Mouse (Mus musculus): ENCODE results near the gene Abca2. TPM values are rescaled to one million over a fixed set of nuclear protein-coding genes. Genes with fewer than 3 reads are reported as not detected.

Gene Abca2
- polyA plus RNA-seq, 1 experiment from 2014 or later, result 5.6 TPM

DNA sequence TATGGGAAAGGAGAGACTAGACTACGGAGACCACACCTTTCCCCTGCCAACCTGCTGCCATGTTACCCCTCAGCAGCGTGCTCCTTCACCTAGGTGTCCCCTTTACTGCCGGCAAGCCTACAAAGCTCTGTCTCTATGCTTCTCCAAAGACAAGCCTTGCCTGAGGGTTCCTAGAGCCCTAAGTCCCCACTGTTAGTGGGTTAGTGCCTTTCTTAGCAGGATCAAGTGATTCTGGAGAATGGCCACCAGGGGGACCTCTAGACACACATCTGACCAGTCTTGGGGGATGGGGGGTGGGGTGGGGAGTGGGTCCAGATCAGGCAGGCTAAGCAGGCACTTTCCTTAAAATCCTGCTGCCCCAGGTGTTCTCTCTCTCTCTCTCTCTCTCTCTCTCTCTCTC, 6.6 kb upstream of the Abca2 start:
- Histone ChIP-seq H3K9me3 (ENCODE audit: control insufficient read depth, low read length) (no peaks in the 10 kb centered on the region), H3K4me1 (ENCODE audit: control insufficient read depth, insufficient read depth, low read length) (no peaks in the 10 kb centered on the region), H3K27ac (ENCODE audit: low read depth, low read length) (no peak overlapping the region), H3K27me3 (ENCODE audit: control insufficient read depth, insufficient read depth, low read length) (peaks cover 10% of the 10 kb centered on the region), H3K4me2 (ENCODE audit: low read depth) (no peak overlapping the region), H3K36me3 (ENCODE audit: control insufficient read depth, insufficient read depth, low read length) (no peaks in the 10 kb centered on the region), H3K4me3 (ENCODE audit: low read depth, low read length) (no peak overlapping the region), H3K9ac (ENCODE audit: low read length) (no peak overlapping the region)
- peak; percentile 71 for DNase-seq (ENCODE audit: low spot score)
- 17% methylated on average over 3 of the region's 3 CpGs for WGBS
- ATAC-seq (ENCODE audit: insufficient read depth, low FRiP score, low TSS enrichment), result no peak

DNA sequence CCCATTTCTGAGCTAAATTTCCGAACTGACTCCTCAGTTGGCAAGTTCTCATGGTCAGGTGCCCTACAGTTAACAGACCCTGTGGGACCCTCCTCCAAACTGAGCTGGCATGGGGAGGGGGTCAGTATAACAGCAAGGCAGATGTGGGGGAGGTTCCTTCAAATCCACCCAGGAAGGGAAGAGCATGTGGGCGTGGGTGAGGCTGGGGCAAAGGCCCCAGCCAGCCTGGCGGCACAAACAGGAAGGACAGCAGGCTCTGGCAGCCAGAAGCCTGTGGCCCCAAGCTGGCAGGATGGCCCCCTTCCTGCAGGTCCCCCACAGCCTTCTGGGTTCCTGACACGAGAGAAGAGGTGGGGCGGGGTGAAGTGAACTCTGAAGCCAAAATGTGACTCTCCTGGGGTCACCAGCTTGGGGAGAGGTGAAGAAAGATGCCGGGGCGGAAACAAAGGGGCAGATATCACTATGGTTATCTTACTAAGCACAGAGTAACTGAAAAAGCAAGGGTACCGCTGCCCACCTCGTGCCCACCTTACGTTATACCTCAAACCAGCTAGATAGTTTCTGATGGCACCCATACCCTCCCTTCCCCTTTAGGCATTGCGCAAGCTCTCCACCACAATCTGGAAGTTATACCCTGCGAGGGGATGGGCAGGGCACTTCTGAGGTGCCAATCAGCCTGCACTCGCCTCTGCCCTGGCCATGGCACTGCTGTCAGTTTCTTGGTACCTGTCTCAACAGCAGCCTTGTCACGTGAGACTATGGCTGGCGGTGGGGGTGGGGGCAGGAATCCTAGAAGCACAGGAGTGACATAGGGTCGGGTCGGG, 5.7 kb upstream of the Abca2 start, which contains the start of gene Fut7:
Gene Fut7, plus strand, starts transcription at position 681 of the 824 bp plus-strand sequence.
- no peak for DNase-seq (ENCODE audit: low spot score)
- 63% methylated on average over 17 of the region's 17 CpGs for WGBS
- Histone ChIP-seq H3K9me3 (ENCODE audit: control insufficient read depth, low read length) (no peaks in the 10 kb centered on the region), H3K4me2 (ENCODE audit: low read depth) (no peak within 1 kb of the TSS), H3K4me3 (ENCODE audit: low read depth, low read length) (no peak within 1 kb of the TSS), H3K27me3 (ENCODE audit: control insufficient read depth, insufficient read depth, low read length) (peaks cover 10% of the 10 kb centered on the region), H3K4me1 (ENCODE audit: control insufficient read depth, insufficient read depth, low read length) (no peaks in the 10 kb centered on the region), H3K9ac (ENCODE audit: low read length) (no peak within 1 kb of the TSS; the same call in 1 of the 2 replicates), H3K27ac (ENCODE audit: low read depth, low read length) (no peak within 1 kb of the TSS), H3K36me3 (ENCODE audit: control insufficient read depth, insufficient read depth, low read length) (no peaks in the 10 kb centered on the region)
- no peak for ATAC-seq (ENCODE audit: insufficient read depth, low FRiP score, low TSS enrichment)

DNA sequence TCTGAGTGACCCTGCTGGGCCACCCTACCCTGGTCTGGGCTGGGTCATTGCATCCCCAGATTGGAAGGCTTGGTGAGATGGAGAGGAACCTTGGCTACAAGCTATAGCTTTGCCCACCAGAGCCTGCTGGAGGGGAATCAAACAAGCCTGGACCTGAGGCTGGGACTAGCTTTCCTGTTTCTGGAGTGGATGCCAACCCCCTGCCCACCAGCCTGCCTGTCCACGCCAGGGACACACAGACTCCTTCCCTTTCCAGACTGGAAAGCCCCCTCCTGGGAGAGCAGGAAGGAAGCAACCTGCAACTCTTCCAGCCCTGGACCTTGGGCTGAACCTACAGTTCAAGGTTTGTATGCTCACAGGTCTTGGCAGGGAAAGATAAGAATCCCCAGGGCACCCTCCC, 4.9 kb upstream of the Abca2 start:
- 54% methylated on average over 1 of the region's 1 CpGs for WGBS
- no peaks in the 10 kb centered on the region for H3K9me3 ChIP-seq (ENCODE audit: control insufficient read depth, low read length)
- H3K27me3 ChIP-seq (ENCODE audit: control insufficient read depth, insufficient read depth, low read length), result peaks cover 10% of the 10 kb centered on the region
- H3K4me1 ChIP-seq (ENCODE audit: control insufficient read depth, insufficient read depth, low read length), result no peaks in the 10 kb centered on the region
- H3K36me3 ChIP-seq (ENCODE audit: control insufficient read depth, insufficient read depth, low read length), result no peaks in the 10 kb centered on the region
- DNase-seq (ENCODE audit: low spot score) (no peak), ATAC-seq (ENCODE audit: insufficient read depth, low FRiP score, low TSS enrichment) (no peak)
- H3K27ac ChIP-seq (ENCODE audit: low read depth, low read length), result no peak overlapping the region
- no peak overlapping the region; the same call in 1 of the 2 replicates for H3K9ac ChIP-seq (ENCODE audit: low read length)
- H3K4me2 ChIP-seq (ENCODE audit: low read depth), result no peak overlapping the region
- no peak overlapping the region for H3K4me3 ChIP-seq (ENCODE audit: low read depth, low read length)

- H3K9ac ChIP-seq (ENCODE audit: low read length), result no peak overlapping the region
- no peaks in the 10 kb centered on the region for H3K36me3 ChIP-seq (ENCODE audit: control insufficient read depth, insufficient read depth, low read length)
- WGBS, result 55% methylated on average over 27 of the region's 27 CpGs
- no peaks in the 10 kb centered on the region for H3K9me3 ChIP-seq (ENCODE audit: control insufficient read depth, low read length)
- H3K4me1 ChIP-seq (ENCODE audit: control insufficient read depth, insufficient read depth, low read length), result no peaks in the 10 kb centered on the region
- H3K27me3 ChIP-seq (ENCODE audit: control insufficient read depth, insufficient read depth, low read length), result peaks cover 16% of the 10 kb centered on the region
- DNase-seq (ENCODE audit: low spot score) (no peak), ATAC-seq (ENCODE audit: insufficient read depth, low FRiP score, low TSS enrichment) (no peak)
- H3K4me3 ChIP-seq (ENCODE audit: low read depth, low read length), result no peak overlapping the region
- no peak overlapping the region for H3K4me2 ChIP-seq (ENCODE audit: low read depth)
- no peak overlapping the region for H3K27ac ChIP-seq (ENCODE audit: low read depth, low read length)
Measured at GRCm38 (mm10) chr2:25425481-25425880, 3.0 kb upstream of the Abca2 start.

DNA sequence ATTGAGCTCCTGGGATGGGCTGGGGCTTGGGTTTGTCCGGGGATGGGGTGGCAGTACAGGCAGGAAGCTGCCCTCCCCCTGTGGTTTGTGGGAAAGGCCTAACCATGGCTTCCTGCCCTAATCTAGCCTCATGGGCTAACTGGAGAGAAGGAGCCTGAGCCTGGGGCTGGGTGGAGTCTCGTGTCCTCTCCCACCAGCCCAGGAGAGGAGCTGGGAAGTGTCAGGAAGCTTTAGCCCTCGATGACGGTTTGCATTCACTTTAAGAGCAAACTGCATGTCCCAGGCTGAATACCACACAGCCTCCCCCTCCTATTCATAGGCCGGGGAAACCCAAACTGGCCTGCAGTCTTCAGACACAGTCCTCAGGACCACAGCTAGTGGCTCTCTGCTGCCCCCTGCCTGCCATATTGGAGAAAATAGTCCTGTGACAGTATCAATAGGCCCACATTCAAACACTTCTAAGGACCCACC, 1.7 kb upstream of the Abca2 start:
- H3K27me3 ChIP-seq (ENCODE audit: control insufficient read depth, insufficient read depth, low read length), result peaks cover 16% of the 10 kb centered on the region
- H3K9me3 ChIP-seq (ENCODE audit: control insufficient read depth, low read length), result no peaks in the 10 kb centered on the region
- WGBS, result 30% methylated on average over 5 of the region's 5 CpGs
- no peak overlapping the region for H3K27ac ChIP-seq (ENCODE audit: low read depth, low read length)
- 0 out of 2 replicates have a peak, but pooled peaks cover 3% of the 10 kb centered on the region for H3K4me1 ChIP-seq (ENCODE audit: control insufficient read depth, insufficient read depth, low read length)
- DNase-seq (ENCODE audit: low spot score), result peak; percentile 82
- H3K4me3 ChIP-seq (ENCODE audit: low read depth, low read length), result no peak overlapping the region
- H3K9ac ChIP-seq (ENCODE audit: low read length), result no peak overlapping the region
- no peak overlapping the region for H3K4me2 ChIP-seq (ENCODE audit: low read depth)
- no peak for ATAC-seq (ENCODE audit: insufficient read depth, low FRiP score, low TSS enrichment)
- H3K36me3 ChIP-seq (ENCODE audit: control insufficient read depth, insufficient read depth, low read length), result no peaks in the 10 kb centered on the region

DNA sequence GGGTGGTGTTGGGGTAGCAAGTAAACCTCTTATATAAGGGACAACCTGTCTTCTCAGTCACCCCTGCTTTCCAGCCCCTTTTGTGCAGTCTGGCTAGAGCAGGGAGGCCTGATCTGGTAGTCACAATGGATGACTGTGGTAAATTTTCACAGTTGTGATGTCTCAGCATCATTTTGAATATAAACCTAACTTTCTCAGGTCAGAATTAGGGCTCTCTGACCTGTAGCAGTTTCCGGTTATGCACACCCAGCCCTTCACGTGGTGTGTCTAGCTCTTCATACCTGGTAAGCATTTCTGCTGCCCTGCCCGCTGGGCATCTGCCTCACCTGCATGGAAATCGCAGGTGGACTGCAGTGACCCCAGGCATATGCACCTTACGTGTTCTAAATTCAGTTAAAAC, 1.2 kb upstream of the Abca2 start:
- DNase-seq (ENCODE audit: low spot score), result no peak
- H3K36me3 ChIP-seq (ENCODE audit: control insufficient read depth, insufficient read depth, low read length), result no peaks in the 10 kb centered on the region
- no peak overlapping the region for H3K4me3 ChIP-seq (ENCODE audit: low read depth, low read length)
- WGBS, result 87% methylated on average over 5 of the region's 5 CpGs
- peaks cover 16% of the 10 kb centered on the region for H3K27me3 ChIP-seq (ENCODE audit: control insufficient read depth, insufficient read depth, low read length)
- H3K4me2 ChIP-seq (ENCODE audit: low read depth), result no peak overlapping the region
- no peak overlapping the region for H3K27ac ChIP-seq (ENCODE audit: low read depth, low read length)
- no peak overlapping the region for H3K9ac ChIP-seq (ENCODE audit: low read length)
- no peaks in the 10 kb centered on the region for H3K9me3 ChIP-seq (ENCODE audit: control insufficient read depth, low read length)
- no peak for ATAC-seq (ENCODE audit: insufficient read depth, low FRiP score, low TSS enrichment)
- 0 out of 2 replicates have a peak, but pooled peaks cover 3% of the 10 kb centered on the region for H3K4me1 ChIP-seq (ENCODE audit: control insufficient read depth, insufficient read depth, low read length)

- H3K4me2 ChIP-seq (ENCODE audit: low read depth), result peak overlapping the region; percentile 85
- peak overlapping the region; percentile 80; the same call in 1 of the 2 replicates for H3K9ac ChIP-seq (ENCODE audit: low read length)
- H3K9me3 ChIP-seq (ENCODE audit: control insufficient read depth, low read length), result no peaks in the 10 kb centered on the region
- ATAC-seq (ENCODE audit: insufficient read depth, low FRiP score, low TSS enrichment) (no peak), DNase-seq (ENCODE audit: low spot score) (no peak)
- H3K27me3 ChIP-seq (ENCODE audit: control insufficient read depth, insufficient read depth, low read length), result peaks cover 14% of the 10 kb centered on the region
- 0 out of 2 replicates have a peak, but pooled peaks cover 3% of the 10 kb centered on the region for H3K4me1 ChIP-seq (ENCODE audit: control insufficient read depth, insufficient read depth, low read length)
- H3K4me3 ChIP-seq (ENCODE audit: low read depth, low read length), result peak overlapping the region; percentile 73
- no peaks in the 10 kb centered on the region for H3K36me3 ChIP-seq (ENCODE audit: control insufficient read depth, insufficient read depth, low read length)
- H3K27ac ChIP-seq (ENCODE audit: low read depth, low read length), result no peak overlapping the region
- WGBS, result 79% methylated on average over 5 of the region's 5 CpGs
Measured at GRCm38 (mm10) chr2:25429435-25430180, 1.1 kb downstream of the Abca2 start.

DNA sequence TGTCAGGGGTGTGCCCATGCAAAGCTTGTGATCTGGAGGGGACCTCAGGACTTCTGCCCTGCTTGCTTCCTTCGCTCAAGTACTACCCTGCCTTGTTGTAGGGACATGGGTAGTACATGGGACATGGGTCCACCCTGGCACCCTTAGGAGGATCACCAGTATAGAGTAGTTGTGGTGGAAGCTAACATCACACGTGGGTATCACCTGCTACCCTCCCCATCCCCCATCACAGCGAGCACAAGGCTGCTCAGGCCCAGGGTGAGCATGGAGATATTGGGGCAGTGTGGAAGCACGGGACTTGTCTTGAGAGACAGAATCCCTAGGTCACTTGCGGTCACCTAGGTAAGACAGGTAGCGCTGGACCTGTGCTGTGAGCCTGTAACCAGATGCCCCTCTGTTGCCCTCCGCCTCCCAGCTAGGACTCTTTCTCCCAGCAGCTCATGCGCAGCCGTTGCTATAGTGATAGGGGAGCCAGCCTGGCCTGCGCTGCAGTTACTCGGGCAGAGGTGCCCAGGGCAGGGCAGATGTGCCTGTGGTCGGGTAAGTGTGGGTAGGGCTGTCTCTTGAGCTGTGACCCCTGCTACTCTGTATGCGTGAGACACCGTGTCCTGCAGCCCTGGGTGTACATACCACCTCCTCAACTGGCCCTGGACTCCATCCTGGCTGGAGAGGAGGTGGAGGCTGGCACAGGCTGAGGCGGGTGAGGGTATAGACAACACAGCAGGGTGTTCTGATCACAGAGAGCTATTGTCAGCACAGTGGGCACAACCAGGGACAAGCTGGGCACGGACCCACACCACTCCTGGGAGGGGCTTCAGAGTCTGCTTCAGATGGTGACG, 2.1 kb downstream of the Abca2 start:
- Histone ChIP-seq H3K27ac (ENCODE audit: low read depth, low read length) (no peak overlapping the region), H3K4me2 (ENCODE audit: low read depth) (no peak overlapping the region), H3K9me3 (ENCODE audit: control insufficient read depth, low read length) (no peaks in the 10 kb centered on the region), H3K4me3 (ENCODE audit: low read depth, low read length) (no peak overlapping the region), H3K36me3 (ENCODE audit: control insufficient read depth, insufficient read depth, low read length) (no peaks in the 10 kb centered on the region; the same call in 1 of the 2 replicates), H3K27me3 (ENCODE audit: control insufficient read depth, insufficient read depth, low read length) (peaks cover 10% of the 10 kb centered on the region; the same call in 1 of the 2 replicates), H3K4me1 (ENCODE audit: control insufficient read depth, insufficient read depth, low read length) (0 out of 2 replicates have a peak, but pooled peaks cover 3% of the 10 kb centered on the region), H3K9ac (ENCODE audit: low read length) (no peak overlapping the region)
- 75% methylated on average over 17 of the region's 17 CpGs for WGBS
- no peak for ATAC-seq (ENCODE audit: insufficient read depth, low FRiP score, low TSS enrichment)
- no peak for DNase-seq (ENCODE audit: low spot score)
